20 mouse cellular contexts compared by ENCODE assay signal in genomic region chr2:98124646-98125045, GRCm38 (mm10).
DNase-seq lines count a peak whose midpoint lies in the region; ATAC-seq lines count a peak whose summit lies in the region.
"Had no signal": no experiment of that assay in that cellular context is flagged by ENCODE, and none has a peak within 500 bp of the region (broad histone marks: within the 10 kb centered on the region; RNA-seq: fewer than 3 reads in every experiment).

No protein-coding gene starts in this region.

- H3K4me3 ChIP-seq in forebrain, embryonic 13.5 days, result no peak overlapping the region
- no peak overlapping the region for H3K4me3 ChIP-seq in midbrain, embryonic 14.5 days (replicated peaks; ENCODE audit: low read depth, low read length)
- H3K4me3 ChIP-seq: embryonic facial prominence, embryonic 12.5 days; limb, embryonic 12.5 days had no signal

- no peaks in the 10 kb centered on the region for H3K4me1 ChIP-seq in forebrain, embryonic 13.5 days
- H3K4me1 ChIP-seq in midbrain, embryonic 14.5 days (ENCODE audit: control insufficient read depth, insufficient read depth, low read length), result no peaks in the 10 kb centered on the region
- H3K4me1 ChIP-seq: embryonic facial prominence, embryonic 12.5 days; limb, embryonic 12.5 days had no signal

- peak; percentile 88 for ATAC-seq in forebrain, embryonic 13.5 days
- peak; percentile 58; the same call in 1 of the 2 replicates for ATAC-seq in midbrain, embryonic 14.5 days (ENCODE audit: low FRiP score, low TSS enrichment)
- ATAC-seq: activated CD4-positive, CD25-positive, alpha-beta regulatory T cell, adult 4 months had no signal

- intact Hi-C loops in left cerebral cortex, postnatal 14 days (cut with DNase I), result loop anchor here (10.0 kb wide), 2 partner anchors 420 to 660 kb away; no protein-coding TSS in a partner anchor
- intact Hi-C loops in left cerebral cortex, postnatal 4 days (cut with DNase I), result no loop called here

- no peaks in the 10 kb centered on the region for H3K9me3 ChIP-seq in forebrain, embryonic 13.5 days (replicated peaks)
- no peaks in the 10 kb centered on the region for H3K9me3 ChIP-seq in midbrain, embryonic 14.5 days (ENCODE audit: control insufficient read depth, low read length)
- H3K9me3 ChIP-seq: embryonic facial prominence, embryonic 12.5 days; limb, embryonic 12.5 days had no signal

- H3K27me3 ChIP-seq in forebrain, embryonic 13.5 days, result no peaks in the 10 kb centered on the region
- no peaks in the 10 kb centered on the region for H3K27me3 ChIP-seq in midbrain, embryonic 14.5 days (ENCODE audit: control insufficient read depth, insufficient read depth, low read length)
- H3K27me3 ChIP-seq: CH12.LX; embryonic facial prominence, embryonic 12.5 days; limb, embryonic 12.5 days had no signal

- H3K27ac ChIP-seq in forebrain, embryonic 13.5 days, result no peak overlapping the region
- no peak overlapping the region for H3K27ac ChIP-seq in midbrain, embryonic 14.5 days (replicated peaks; ENCODE audit: low read depth, low read length)
- H3K27ac ChIP-seq: embryonic facial prominence, embryonic 12.5 days; limb, embryonic 12.5 days; liver, embryonic 14.5 days; stomach, postnatal 0 days had no signal

- DNase-seq in frontal cortex, postnatal 10 days (ENCODE audit: low spot score in 2 of 2), result peak; percentile 4 to 10
- no peak for DNase-seq in frontal cortex, postnatal 14 days (ENCODE audit: low spot score in 2 of 2)
- peak; percentile 24 to 26 for DNase-seq in left cerebral cortex, postnatal 14 days (ENCODE audit: low spot score in 2 of 2)
- no peak for DNase-seq in left cerebral cortex, postnatal 4 days
- DNase-seq in midbrain, embryonic 14.5 days, result peak; percentile 73
- no peak for DNase-seq in embryo, embryonic 10.5 days (ENCODE audit: low spot score)
- DNase-seq in urinary bladder, postnatal 10 days (ENCODE audit: low spot score), result no peak
- DNase-seq: adrenal gland, postnatal 36 days; cerebellum, postnatal 36 days; gastrocnemius, postnatal 14 days; heart, postnatal 10 days; lung, postnatal 10 days; thymus, postnatal 4 days had no signal

- H3K36me3 ChIP-seq in forebrain, embryonic 13.5 days (ENCODE audit: poor library complexity, severe bottlenecking), result no peaks in the 10 kb centered on the region
- H3K36me3 ChIP-seq in midbrain, embryonic 14.5 days (ENCODE audit: control insufficient read depth, insufficient read depth, low read length), result no peaks in the 10 kb centered on the region
- H3K36me3 ChIP-seq: embryonic facial prominence, embryonic 12.5 days; limb, embryonic 12.5 days had no signal

- 63% methylated on average over 2 of the region's 2 CpGs for WGBS in forebrain, embryonic 13.5 days
- WGBS in midbrain, embryonic 14.5 days, result 59% methylated on average over 2 of the region's 2 CpGs

- no peak overlapping the region for H3K4me2 ChIP-seq in forebrain, embryonic 13.5 days
- H3K4me2 ChIP-seq in midbrain, embryonic 14.5 days (ENCODE audit: low read length), result no peak overlapping the region
- H3K4me2 ChIP-seq: embryonic facial prominence, embryonic 12.5 days; limb, embryonic 12.5 days had no signal

- no peak overlapping the region for H3K9ac ChIP-seq in forebrain, embryonic 13.5 days
- no peak overlapping the region for H3K9ac ChIP-seq in midbrain, embryonic 14.5 days (replicated peaks; ENCODE audit: low read length)
- H3K9ac ChIP-seq: embryonic facial prominence, embryonic 12.5 days; limb, embryonic 12.5 days; liver, embryonic 14.5 days had no signal

Comparison
In these comparisons a context has a peak if more than half of its experiments do, and no peak if none do; other contexts are left out.
1. DNase-seq: peak in frontal cortex, postnatal 10 days (2 of 2), left cerebral cortex, postnatal 14 days (2 of 2) and midbrain, embryonic 14.5 days (single experiment); none in frontal cortex, postnatal 14 days (0 of 2), left cerebral cortex, postnatal 4 days (single experiment), embryo, embryonic 10.5 days (single experiment) and urinary bladder, postnatal 10 days (single experiment).